Mouse (Mus musculus) left cerebral cortex, adult 18-20 months (tissue): ENCODE measurements at regions not wholly inside any gene's neighbourhood (a gene's known extent, or its start where the extent isn't known, plus 50 kb on each side); places are given as distances from the start of the nearest gene placed in this dataset.

ENCODE experiments used
- DNase-seq, 2 experiments: peaks; one replicate each; pipeline ENCODE4 v3.0.0; 2021 to 2022; ENCODE audit warnings: low spot score in 2 of 2, mixed read lengths in 1 of 2

GRCm38 (mm10) chr4:84212004-84212403, 463.1 kb downstream of the Bnc2 start:
- no peak for DNase-seq

GRCm38 (mm10) chr4:84214523-84214922, 460.6 kb downstream of the Bnc2 start:
- no peak for DNase-seq

GRCm38 (mm10) chr4:84218961-84219360, 456.1 kb downstream of the Bnc2 start:
- no peak for DNase-seq

- DNase-seq = no peak
These were observed 452.9 kb downstream of the Bnc2 start for GRCm38 (mm10) chr4:84222057-84222717.

- DNase-seq = no peak
These were observed 452.2 kb downstream of the Bnc2 start for GRCm38 (mm10) chr4:84222805-84223335.

GRCm38 (mm10) chr4:84224556-84224955, 450.5 kb downstream of the Bnc2 start:
- no peak for DNase-seq
